Mouse (Mus musculus): ENCODE data around the gene Sall4. TPM values are rescaled to one million over a fixed set of nuclear protein-coding genes. Genes with fewer than 3 reads are reported as not detected.

The Sall4 gene
- total and polyA plus RNA-seq, 3 experiments, result not detected

DNA sequence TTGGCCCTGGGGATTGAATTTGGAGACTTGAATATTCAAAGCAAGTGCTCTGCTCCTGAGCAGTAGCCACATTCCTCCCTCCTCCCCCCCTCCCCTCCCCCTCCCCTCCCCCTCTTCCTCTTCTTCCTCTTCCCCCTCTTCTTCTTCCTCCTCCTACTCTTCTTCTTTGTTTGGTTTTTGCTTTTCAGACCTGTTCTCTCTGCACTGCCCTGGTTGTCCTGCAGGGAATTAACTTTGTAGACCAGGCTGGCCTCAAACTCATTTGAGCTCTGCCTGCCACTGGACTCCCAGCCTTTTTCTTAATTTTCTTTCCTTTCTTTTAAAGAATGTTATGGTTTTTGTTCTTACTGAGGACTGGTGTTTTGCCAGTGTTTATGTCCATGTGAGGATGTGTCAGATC, 9.7 kb upstream of the Sall4 start:
- TF ChIP-seq NELFE (IDR thresholded peaks at IDR 0.05; ENCODE audit: low read depth, low read length) (no peak), MAFK (IDR thresholded peaks at IDR 0.05; ENCODE audit: borderline replicate concordance, low read depth, low read length) (no peak), BHLHE40 (IDR thresholded peaks at IDR 0.05; ENCODE audit: borderline replicate concordance, low read depth, low read length) (no peak), ETS1 (IDR thresholded peaks at IDR 0.05; ENCODE audit: low read depth, low read length) (no peak), GATA1 (IDR thresholded peaks at IDR 0.05; ENCODE audit: low read depth, low read length) (no peak), CHD1 (IDR thresholded peaks at IDR 0.05; ENCODE audit: low read depth, low read length) (no peak)
- Histone ChIP-seq H3K4me3 (ENCODE audit: control insufficient read depth in 1 of 2, insufficient read depth in 1 of 2, low read depth in 2 of 2, low read length in 2 of 2) (no peak overlapping the region), H3K4me1 (ENCODE audit: control insufficient read depth in 1 of 2, insufficient read depth in 2 of 2, low read length in 2 of 2) (no peaks in the 10 kb centered on the region), H3K27me3 (ENCODE audit: control insufficient read depth in 1 of 2, insufficient read depth in 2 of 2, low read length in 2 of 2) (no peaks in the 10 kb centered on the region), H3K79me2 (ENCODE audit: control insufficient read depth, insufficient read depth, low read length, poor library complexity) (no peaks in the 10 kb centered on the region), H3K36me3 (ENCODE audit: control insufficient read depth in 1 of 2, insufficient read depth in 2 of 2, low read length in 2 of 2) (no peaks in the 10 kb centered on the region), H3K27ac (ENCODE audit: control insufficient read depth, low read depth, low read length) (no peak overlapping the region), H3K9ac (ENCODE audit: control insufficient read depth, low read depth, low read length, poor library complexity, severe bottlenecking) (no peak overlapping the region), H3K9me3 (replicated peaks; ENCODE audit: insufficient read depth, low read length) (no peaks in the 10 kb centered on the region)
- DNase-seq (ENCODE audit: low read depth, low spot score), result no peak

- TF ChIP-seq EP300 (IDR thresholded peaks at IDR 0.05; ENCODE audit: low read depth in 1 of 2, low read length in 2 of 2) (no peak), TBP (IDR thresholded peaks at IDR 0.05; ENCODE audit: low read depth, low read length) (no peak), JUND (IDR thresholded peaks at IDR 0.05; ENCODE audit: low read depth, low read length) (no peak), ZKSCAN1 (IDR thresholded peaks at IDR 0.05; ENCODE audit: low read depth, low read length) (no peak), POLR2A (IDR thresholded peaks at IDR 0.05; ENCODE audit: control insufficient read depth in 1 of 2, insufficient read depth in 1 of 2, low read depth in 1 of 2, low read length in 2 of 2, poor library complexity in 1 of 2) (no peak), RCOR1 (IDR thresholded peaks at IDR 0.05; ENCODE audit: low read depth, low read length) (no peak), ZC3H11A (IDR thresholded peaks at IDR 0.05; ENCODE audit: low read depth, low read length) (no peak), MYB (IDR thresholded peaks at IDR 0.05; ENCODE audit: low read depth, low read length) (no peak), MYC (IDR thresholded peaks at IDR 0.05; ENCODE audit: low read depth, low read length) (no peak), NELFE (IDR thresholded peaks at IDR 0.05; ENCODE audit: low read depth, low read length) (no peak), ZMIZ1 (IDR thresholded peaks at IDR 0.05; ENCODE audit: low read depth, low read length) (no peak), NRF1 (IDR thresholded peaks at IDR 0.05; ENCODE audit: insufficient read depth, low read depth, low read length, poor library complexity, severe bottlenecking) (no peak), TAL1 (IDR thresholded peaks at IDR 0.05; ENCODE audit: low read length) (no peak), SMC3 (IDR thresholded peaks at IDR 0.05; ENCODE audit: low read depth, low read length) (no peak), RAD21 (IDR thresholded peaks at IDR 0.05; ENCODE audit: low read depth, low read length) (no peak), POLR2AphosphoS5 (IDR thresholded peaks at IDR 0.05; ENCODE audit: borderline replicate concordance, low read depth, low read length) (no peak), ZNF384 (IDR thresholded peaks at IDR 0.05; ENCODE audit: low read depth, low read length) (no peak), MXI1 (IDR thresholded peaks at IDR 0.05; ENCODE audit: low read depth, low read length) (no peak), USF1 (IDR thresholded peaks at IDR 0.05; ENCODE audit: low read depth, low read length) (no peak), MAFK (IDR thresholded peaks at IDR 0.05; ENCODE audit: borderline replicate concordance, low read depth, low read length) (no peak)
- H3K27ac ChIP-seq (ENCODE audit: control insufficient read depth, low read depth, low read length), result no peak overlapping the region
- H3K36me3 ChIP-seq (ENCODE audit: control insufficient read depth in 1 of 2, insufficient read depth in 2 of 2, low read length in 2 of 2), result no peaks in the 10 kb centered on the region
- no peak for DNase-seq (ENCODE audit: low read depth, low spot score)
- H3K4me1 ChIP-seq (ENCODE audit: control insufficient read depth in 1 of 2, insufficient read depth in 2 of 2, low read length in 2 of 2), result no peaks in the 10 kb centered on the region
- no peak overlapping the region for H3K4me3 ChIP-seq (ENCODE audit: control insufficient read depth in 1 of 2, insufficient read depth in 1 of 2, low read depth in 2 of 2, low read length in 2 of 2)
- H3K79me2 ChIP-seq (ENCODE audit: control insufficient read depth, insufficient read depth, low read length, poor library complexity), result no peaks in the 10 kb centered on the region
- no peaks in the 10 kb centered on the region for H3K27me3 ChIP-seq (ENCODE audit: control insufficient read depth in 1 of 2, insufficient read depth in 2 of 2, low read length in 2 of 2)
- no peaks in the 10 kb centered on the region for H3K9me3 ChIP-seq (replicated peaks; ENCODE audit: insufficient read depth, low read length)
- no peak overlapping the region for H3K9ac ChIP-seq (ENCODE audit: control insufficient read depth, low read depth, low read length, poor library complexity, severe bottlenecking)
Observed at GRCm38 (mm10) chr2:168776238-168776637, 8.5 kb upstream of the Sall4 start.

Measured in MEL (cell line).